Mouse (Mus musculus): Measurements from ENCODE around the gene Slc15a1. TPM values are rescaled to one million over a fixed set of nuclear protein-coding genes. Genes with fewer than 3 reads are reported as not detected.

Gene Slc15a1
- polyA plus RNA-seq (2012; rRNA removed) (not detected in 2 replicates), polyA plus RNA-seq (2014; fragmentation: Nextera tagmentation; extraction: Ambion mirVana) (not detected in 2 replicates)

GRCm38 (mm10) chr14:121504781-121505484, at the start of gene Slc15a1:
TSS of gene Slc15a1 (minus strand) at chr14:121505252.
- Histone ChIP-seq H3K4me3 (ENCODE audit: insufficient read depth in 1 of 2, low read depth in 2 of 2, low read length in 2 of 2) (no peak within 1 kb of the TSS), H3K27ac (no peak within 1 kb of the TSS), H3K9ac (replicated peaks) (no peak within 1 kb of the TSS), H3K36me3 (replicated peaks; ENCODE audit: control insufficient read depth, insufficient read depth, low read depth) (no peaks in the 10 kb centered on the region), H3K9me3 (ENCODE audit: control insufficient read depth, low read length) (no peaks in the 10 kb centered on the region), H3K4me2 (ENCODE audit: low read depth) (peak within 1 kb of the TSS; percentile 38), H3K27me3 (ENCODE audit: control insufficient read depth, insufficient read depth, low read length) (peaks cover 20% of the 10 kb centered on the region), H3K4me1 (replicated peaks; ENCODE audit: control insufficient read depth in 2 of 2, insufficient read depth in 2 of 2, low read length in 1 of 2) (no peaks in the 10 kb centered on the region)
- no peak for ATAC-seq (ENCODE audit: insufficient read depth)
- DNase-seq (ENCODE audit: low read depth in 3 of 3, low spot score in 3 of 3) = no peak
- 9% methylated on average over 33 of the region's 33 CpGs for WGBS (ENCODE audit: insufficient replicate concordance)
- TF ChIP-seq CTCF (IDR thresholded peaks at IDR 0.05; ENCODE audit: low read depth) (no peak), EP300 (IDR thresholded peaks at IDR 0.05; ENCODE audit: low read depth) (no peak)

GRCm38 (mm10) chr14:121553785-121554184, 48.7 kb upstream of the Slc15a1 start:
- DNase-seq (ENCODE audit: low read depth in 3 of 3, low spot score in 3 of 3) = no peak
- no peak for ATAC-seq (ENCODE audit: insufficient read depth)
- no peak overlapping the region for H3K4me2 ChIP-seq (ENCODE audit: low read depth)
- H3K4me1 ChIP-seq (replicated peaks; ENCODE audit: control insufficient read depth in 2 of 2, insufficient read depth in 2 of 2, low read length in 1 of 2) = no peaks in the 10 kb centered on the region
- no peaks in the 10 kb centered on the region for H3K36me3 ChIP-seq (replicated peaks; ENCODE audit: control insufficient read depth, insufficient read depth, low read depth)
- no peaks in the 10 kb centered on the region for H3K27me3 ChIP-seq (ENCODE audit: control insufficient read depth, insufficient read depth, low read length)
- H3K9me3 ChIP-seq (ENCODE audit: control insufficient read depth, low read length) = no peaks in the 10 kb centered on the region
- no peak overlapping the region for H3K9ac ChIP-seq (replicated peaks)
- H3K27ac ChIP-seq = no peak overlapping the region
- H3K4me3 ChIP-seq (ENCODE audit: insufficient read depth in 1 of 2, low read depth in 2 of 2, low read length in 2 of 2) = no peak overlapping the region
- no peak for TF ChIP-seq CTCF (IDR thresholded peaks at IDR 0.05; ENCODE audit: low read depth)
- no peak for TF ChIP-seq EP300 (IDR thresholded peaks at IDR 0.05; ENCODE audit: low read depth)

GRCm38 (mm10) chr14:121552586-121552985, 47.5 kb upstream of the Slc15a1 start:
- Histone ChIP-seq H3K4me3 (ENCODE audit: insufficient read depth in 1 of 2, low read depth in 2 of 2, low read length in 2 of 2) (no peak overlapping the region), H3K36me3 (replicated peaks; ENCODE audit: control insufficient read depth, insufficient read depth, low read depth) (no peaks in the 10 kb centered on the region), H3K9ac (replicated peaks) (no peak overlapping the region), H3K4me2 (ENCODE audit: low read depth) (no peak overlapping the region), H3K27ac (no peak overlapping the region), H3K27me3 (ENCODE audit: control insufficient read depth, insufficient read depth, low read length) (no peaks in the 10 kb centered on the region), H3K9me3 (ENCODE audit: control insufficient read depth, low read length) (no peaks in the 10 kb centered on the region), H3K4me1 (replicated peaks; ENCODE audit: control insufficient read depth in 2 of 2, insufficient read depth in 2 of 2, low read length in 1 of 2) (no peaks in the 10 kb centered on the region)
- no peak for ATAC-seq (ENCODE audit: insufficient read depth)
- TF ChIP-seq CTCF (IDR thresholded peaks at IDR 0.05; ENCODE audit: low read depth) = no peak
- no peak for TF ChIP-seq EP300 (IDR thresholded peaks at IDR 0.05; ENCODE audit: low read depth)
- DNase-seq (ENCODE audit: low read depth in 3 of 3, low spot score in 3 of 3) = no peak
- WGBS (ENCODE audit: insufficient replicate concordance) = 51% methylated on average over 5 of the region's 5 CpGs

- Histone ChIP-seq H3K27ac (no peak overlapping the region), H3K9me3 (ENCODE audit: control insufficient read depth, low read length) (no peaks in the 10 kb centered on the region), H3K9ac (replicated peaks) (no peak overlapping the region), H3K4me3 (ENCODE audit: insufficient read depth in 1 of 2, low read depth in 2 of 2, low read length in 2 of 2) (no peak overlapping the region), H3K36me3 (replicated peaks; ENCODE audit: control insufficient read depth, insufficient read depth, low read depth) (no peaks in the 10 kb centered on the region), H3K27me3 (ENCODE audit: control insufficient read depth, insufficient read depth, low read length) (no peaks in the 10 kb centered on the region), H3K4me1 (replicated peaks; ENCODE audit: control insufficient read depth in 2 of 2, insufficient read depth in 2 of 2, low read length in 1 of 2) (no peaks in the 10 kb centered on the region), H3K4me2 (ENCODE audit: low read depth) (no peak overlapping the region)
- WGBS (ENCODE audit: insufficient replicate concordance) = 51% methylated on average over 6 of the region's 6 CpGs
- DNase-seq (ENCODE audit: low read depth in 3 of 3, low spot score in 3 of 3) = no peak
- no peak for ATAC-seq (ENCODE audit: insufficient read depth)
- no peak for TF ChIP-seq CTCF (IDR thresholded peaks at IDR 0.05; ENCODE audit: low read depth)
- no peak for TF ChIP-seq EP300 (IDR thresholded peaks at IDR 0.05; ENCODE audit: low read depth)
These were observed 44.8 kb upstream of the Slc15a1 start for GRCm38 (mm10) chr14:121549834-121550233.

- TF ChIP-seq EP300 (IDR thresholded peaks at IDR 0.05; ENCODE audit: low read depth) (no peak), CTCF (IDR thresholded peaks at IDR 0.05; ENCODE audit: low read depth) (no peak)
- Histone ChIP-seq H3K9me3 (ENCODE audit: control insufficient read depth, low read length) (no peaks in the 10 kb centered on the region), H3K4me2 (ENCODE audit: low read depth) (no peak overlapping the region), H3K27me3 (ENCODE audit: control insufficient read depth, insufficient read depth, low read length) (no peaks in the 10 kb centered on the region), H3K27ac (no peak overlapping the region), H3K4me1 (replicated peaks; ENCODE audit: control insufficient read depth in 2 of 2, insufficient read depth in 2 of 2, low read length in 1 of 2) (no peaks in the 10 kb centered on the region), H3K9ac (replicated peaks) (no peak overlapping the region), H3K4me3 (ENCODE audit: insufficient read depth in 1 of 2, low read depth in 2 of 2, low read length in 2 of 2) (no peak overlapping the region), H3K36me3 (replicated peaks; ENCODE audit: control insufficient read depth, insufficient read depth, low read depth) (no peaks in the 10 kb centered on the region)
- DNase-seq (ENCODE audit: low read depth in 3 of 3, low spot score in 3 of 3) = no peak
- no peak for ATAC-seq (ENCODE audit: insufficient read depth)
- 63% methylated on average over 7 of the region's 7 CpGs for whole genome bisulfite sequencing (ENCODE audit: insufficient replicate concordance)
These were observed 42.7 kb upstream of the Slc15a1 start for GRCm38 (mm10) chr14:121547745-121548144.
